Comparison of ENCODE assay signal across 9 mouse cellular contexts in genomic region chrX:105006445-105006844, GRCm38 (mm10).
DNase-seq lines count a peak whose midpoint lies in the region; ATAC-seq and TF ChIP-seq lines count a peak whose summit lies in the region.
"Had no signal": no experiment of that assay in that cellular context is flagged by ENCODE, and none has a peak within 500 bp of the region (broad histone marks: within the 10 kb centered on the region; RNA-seq: fewer than 3 reads in every experiment).

No protein-coding gene starts in this region.

- H3K4me1 ChIP-seq in liver, postnatal 0 days (ENCODE audit: insufficient read depth), result no peaks in the 10 kb centered on the region
- H3K4me1 ChIP-seq in cerebellum, adult 2 months (ENCODE audit: control insufficient read depth, insufficient read depth, low read length), result no peaks in the 10 kb centered on the region

- no peak for TF ChIP-seq EP300 in liver, postnatal 0 days (IDR thresholded peaks at IDR 0.05; ENCODE audit: low read depth)

- H3K9ac ChIP-seq in liver, postnatal 0 days (replicated peaks), result no peak overlapping the region

- H3K4me3 ChIP-seq in liver, postnatal 0 days (ENCODE audit: low read depth, low read length), result no peak overlapping the region
- H3K4me3 ChIP-seq in cerebellum, adult 2 months (replicated peaks; ENCODE audit: insufficient read depth, low read depth, low read length), result no peak overlapping the region
- H3K4me3 ChIP-seq: megakaryocyte, embryonic 14.5 days had no signal

- no peaks in the 10 kb centered on the region for H3K9me3 ChIP-seq in liver, postnatal 0 days (ENCODE audit: low read length)
- H3K9me3 ChIP-seq: megakaryocyte, embryonic 14.5 days had no signal

- H3K36me3 ChIP-seq in liver, postnatal 0 days (replicated peaks; ENCODE audit: insufficient read depth, low read length), result no peaks in the 10 kb centered on the region

- no peak for ATAC-seq in liver, postnatal 0 days
- ATAC-seq in erythroblast, adult 5-6 weeks (replicated peaks; ENCODE audit: low FRiP score, poor library complexity, severe bottlenecking), result no peak

- no peak overlapping the region for H3K27ac ChIP-seq in liver, postnatal 0 days (ENCODE audit: low read depth)
- H3K27ac ChIP-seq in cerebellum, adult 2 months (ENCODE audit: insufficient read depth, low read length), result no peak overlapping the region

- H3K27me3 ChIP-seq in liver, postnatal 0 days (ENCODE audit: insufficient read depth, low read length), result no peaks in the 10 kb centered on the region
- H3K27me3 ChIP-seq in cerebellum, adult 2 months (ENCODE audit: control insufficient read depth, insufficient read depth, low read length), result no peaks in the 10 kb centered on the region

- DNase-seq in adrenal gland, postnatal 36 days, result peak; percentile 5 to 8
- no peak for DNase-seq in adrenal gland, postnatal 25 days
- DNase-seq in liver, postnatal 0 days, result peak; percentile 17
- no peak for DNase-seq in liver
- DNase-seq in cerebellum, adult 2 months, result peak; percentile 13 to 20
- peak; percentile 5 to 12 for DNase-seq in kidney, postnatal 4 days
- DNase-seq in retina, embryonic 14.5 days (ENCODE audit: low spot score), result peak; percentile 66

- H3K4me2 ChIP-seq in liver, postnatal 0 days (ENCODE audit: low read depth, low read length), result no peak overlapping the region

- TF ChIP-seq POLR2A in cerebellum, adult 2 months (IDR thresholded peaks at IDR 0.05; ENCODE audit: borderline replicate concordance, insufficient read depth, low read length), result no peak

- TF ChIP-seq CTCF in liver, postnatal 0 days (IDR thresholded peaks at IDR 0.05; ENCODE audit: low read depth), result peak; percentile 63
- peak; percentile 60; the same call in 1 of the 2 replicates for TF ChIP-seq CTCF in cerebellum, adult 2 months (IDR thresholded peaks at IDR 0.05; ENCODE audit: borderline replicate concordance, insufficient read depth, low read depth, low read length)

- WGBS in liver, postnatal 0 days (ENCODE audit: insufficient replicate concordance), result 14% methylated on average over 2 of the region's 2 CpGs
- whole genome bisulfite sequencing in cerebellum, adult 2 months, result 16% methylated on average over 2 of the region's 2 CpGs

Comparison
In these comparisons a context has a peak if more than half of its experiments do, and no peak if none do; other contexts are left out.
1. DNase-seq: peak in adrenal gland, postnatal 36 days (2 of 2), liver, postnatal 0 days (single experiment), cerebellum, adult 2 months (2 of 2), kidney, postnatal 4 days (2 of 2) and retina, embryonic 14.5 days (single experiment); none in adrenal gland, postnatal 25 days (single experiment) and liver (single experiment).